Mouse (Mus musculus) thymus, postnatal 36 days (tissue): ENCODE measurements around the gene Nxn.
A peak's percentile ranks its signal among the peaks of the same experiment; 100 is the strongest.
"Not testable (repeated sequence)": the region's sequence is repeated elsewhere in the genome, so short reads cannot be mapped to it uniquely, and the experiment has no call there.

Experiments used
- DNase-seq, 2 experiments: peaks; one replicate each; pipeline ENCODE4 v3.0.0; 2022; ENCODE audit warnings: mixed read lengths in 2 of 2

Nxn gene

GRCm38 (mm10) chr11:76255431-76256001, 143.4 kb downstream of the Nxn start:
- no peak for DNase-seq

- DNase-seq: no peak
Measured at GRCm38 (mm10) chr11:76253918-76254264, 145.0 kb downstream of the Nxn start.

- DNase-seq: peak; percentile 76 to 80
Measured at GRCm38 (mm10) chr11:76253145-76253917, 145.6 kb downstream of the Nxn start.

- DNase-seq: no peak
Measured at GRCm38 (mm10) chr11:76252036-76252435, 146.9 kb downstream of the Nxn start.

- no peak for DNase-seq
Measured at GRCm38 (mm10) chr11:76247239-76247638, 151.7 kb downstream of the Nxn start.

GRCm38 (mm10) chr11:76246439-76246838, 152.5 kb downstream of the Nxn start:
- DNase-seq: no peak

GRCm38 (mm10) chr11:76243811-76244546, 155.0 kb downstream of the Nxn start:
- no peak for DNase-seq

GRCm38 (mm10) chr11:76242901-76243810, 155.8 kb downstream of the Nxn start, which contains the start of the genes Mrm3 and Glod4:
Gene Mrm3 (plus strand): TSS chr11:76243715.
Gene Glod4 (minus strand): TSS chr11:76243725.
- DNase-seq: peak; percentile 86 to 87

GRCm38 (mm10) chr11:76239750-76240149, 159.2 kb downstream of the Nxn start:
- DNase-seq: no peak

- DNase-seq: no peak
Measured at GRCm38 (mm10) chr11:76236136-76236535, 162.8 kb downstream of the Nxn start.

- no peak for DNase-seq
Measured at GRCm38 (mm10) chr11:76225051-76225450, 173.9 kb downstream of the Nxn start.

GRCm38 (mm10) chr11:76224631-76225030, 174.3 kb downstream of the Nxn start:
- no peak for DNase-seq

GRCm38 (mm10) chr11:76217390-76217800, 181.5 kb downstream of the Nxn start, which contains the start of the genes Dbil5 and Gemin4:
Gene Dbil5 (plus strand): TSS chr11:76217608.
Gene Gemin4 (minus strand): TSS chr11:76217664.
- peak; percentile 97 to 98 for DNase-seq

GRCm38 (mm10) chr11:76216681-76217389, 182.1 kb downstream of the Nxn start:
- peak in 1 of 2 experiments; percentile 6 for DNase-seq

GRCm38 (mm10) chr11:76216049-76216540, 182.8 kb downstream of the Nxn start:
- DNase-seq: no peak

- no peak for DNase-seq
Measured at GRCm38 (mm10) chr11:76215011-76215410, 183.9 kb downstream of the Nxn start.

- DNase-seq: no peak
Measured at GRCm38 (mm10) chr11:76213841-76214240, 185.1 kb downstream of the Nxn start.

- DNase-seq: not testable (repeated sequence)
Measured at GRCm38 (mm10) chr11:76211595-76211994, 187.3 kb downstream of the Nxn start.

- no peak for DNase-seq
Measured at GRCm38 (mm10) chr11:76210228-76210985, 188.5 kb downstream of the Nxn start.
